Mouse (Mus musculus): Measurements from ENCODE around the gene Clk2.

DNA sequence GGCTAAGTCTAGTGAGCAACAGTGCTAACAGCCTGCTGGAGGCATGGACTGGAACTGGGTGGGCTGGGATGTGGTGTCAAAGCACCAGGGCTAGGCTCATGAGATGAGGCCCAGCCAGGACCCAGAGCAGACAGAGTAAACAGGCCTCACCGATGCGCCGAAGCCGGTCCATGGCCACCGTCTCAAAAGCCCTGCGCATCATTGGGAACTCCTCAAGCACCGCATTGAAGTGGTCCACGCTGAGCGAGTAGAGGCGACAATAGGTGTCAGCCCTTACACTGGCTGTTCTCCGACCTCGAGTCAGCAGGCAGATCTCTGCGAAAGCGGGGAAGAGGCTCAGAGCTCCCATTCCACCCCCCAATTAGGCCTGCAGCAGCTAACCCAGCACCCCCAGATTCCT lies 16.0 kb upstream of the Clk2 start:
- TF ChIP-seq POLR2A (IDR thresholded peaks at IDR 0.05; ENCODE audit: control insufficient read depth, low read depth, low read length) (no peak), CTCF (IDR thresholded peaks at IDR 0.05; ENCODE audit: control insufficient read depth, insufficient read depth, insufficient replicate concordance, low read depth, low read length) (no peak)

Measured in testis, adult 2 months (tissue).